Mouse (Mus musculus): ENCODE results near the gene Plppr2. TPM values are rescaled to one million over a fixed set of nuclear protein-coding genes. Genes with fewer than 3 reads are reported as not detected.

Gene Plppr2
- polyA plus RNA-seq (2016; fragmentation: Nextera tagmentation; extraction: Ambion mirVana) = 15.9 and 16.2 TPM in 2 replicates

DNA sequence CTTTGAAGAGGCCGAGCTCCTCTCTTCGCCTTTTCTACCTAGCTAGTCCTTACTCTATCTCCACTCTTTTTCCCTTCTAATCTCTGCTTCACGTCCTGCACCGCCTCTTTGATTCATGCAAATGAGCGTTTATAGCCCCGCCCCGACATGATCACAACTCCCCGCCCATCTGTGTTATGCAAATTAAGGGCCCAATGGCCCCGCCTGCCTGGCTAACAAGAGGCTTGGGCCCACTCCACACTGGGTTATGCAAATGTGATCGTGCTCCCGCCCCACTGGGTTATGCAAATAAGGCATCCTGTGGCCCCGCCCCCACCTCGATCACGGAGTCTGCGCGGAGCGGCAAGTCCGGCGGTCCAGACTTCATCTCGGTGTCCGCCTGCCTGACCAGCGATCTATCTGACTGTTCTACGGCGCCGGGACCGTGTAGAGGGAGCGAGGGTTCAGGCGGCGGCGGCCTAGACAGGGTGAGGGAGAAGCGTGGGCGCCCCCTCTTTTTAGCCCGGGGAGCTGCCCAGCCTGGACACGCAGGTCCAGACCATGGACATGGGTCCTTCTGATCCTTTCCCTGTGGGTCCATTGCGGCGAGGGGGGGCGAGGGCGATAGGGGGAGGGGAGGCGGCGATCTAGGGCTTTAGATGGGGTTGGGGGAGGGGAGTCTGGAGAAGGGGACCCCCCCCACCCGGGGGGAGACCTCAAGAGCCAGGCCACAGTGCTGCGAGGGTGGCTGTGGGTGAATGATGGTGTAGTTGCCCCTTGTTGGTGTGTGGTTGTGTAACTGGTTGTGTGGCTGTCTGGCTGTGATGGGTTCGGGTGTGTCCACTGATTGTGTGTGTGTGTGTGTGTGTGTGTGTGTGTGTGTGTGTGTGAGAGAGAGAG, at the start of gene Plppr2:
Gene Plppr2 (plus strand): TSS at position 342 of the 879 bp plus-strand sequence.
- 2% methylated on average over 41 of the region's 43 CpGs for WGBS

DNA sequence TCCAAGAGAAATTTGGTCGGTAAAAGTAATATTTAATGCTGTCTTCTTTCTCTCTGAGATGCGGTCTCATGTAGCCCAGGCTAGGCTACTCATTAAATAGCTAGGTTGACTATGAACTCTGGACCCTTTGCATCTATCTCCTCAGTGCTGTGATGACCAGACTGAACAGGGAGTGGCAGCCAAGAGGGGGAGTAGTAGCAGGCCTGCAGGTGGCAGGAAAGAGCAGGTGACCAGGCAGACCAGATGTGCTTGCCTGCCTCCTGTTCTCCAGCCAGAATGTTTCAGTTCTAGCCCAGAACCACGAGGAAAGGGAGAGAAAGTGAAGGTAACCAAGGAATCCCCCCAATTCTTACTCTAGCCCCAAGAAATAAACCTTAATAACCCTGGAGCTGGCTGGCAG, 47.6 kb upstream of the Plppr2 start:
- H3K4me1 ChIP-seq = no peaks in the 10 kb centered on the region
- H3K9ac ChIP-seq = no peak overlapping the region
- no peak overlapping the region for H3K27ac ChIP-seq
- H3K4me2 ChIP-seq (replicated peaks) = no peak overlapping the region
- no peaks in the 10 kb centered on the region for H3K27me3 ChIP-seq
- H3K4me3 ChIP-seq = no peak overlapping the region
- H3K9me3 ChIP-seq = no peaks in the 10 kb centered on the region
- 61% methylated on average over 3 of the region's 3 CpGs for WGBS
- no peak for ATAC-seq (ENCODE audit: insufficient number of reproducible peaks, insufficient read depth, low FRiP score, low TSS enrichment)
- H3K36me3 ChIP-seq = no peaks in the 10 kb centered on the region

More for the DNA sequence above, at the start of gene Plppr2:
- peak within 1 kb of the TSS; percentile 63 for H3K9ac ChIP-seq
- peak within 1 kb of the TSS; percentile 62 for H3K4me3 ChIP-seq
- 0 out of 2 replicates have a peak, but pooled peaks cover 3% of the 10 kb centered on the region for H3K36me3 ChIP-seq
- ATAC-seq (ENCODE audit: insufficient number of reproducible peaks, insufficient read depth, low FRiP score, low TSS enrichment) = peak; percentile 93
- peaks cover 9% of the 10 kb centered on the region; the same call in 1 of the 2 replicates for H3K4me1 ChIP-seq
- peak within 1 kb of the TSS; percentile 54; the same call in 1 of the 2 replicates for H3K27ac ChIP-seq
- H3K9me3 ChIP-seq = no peaks in the 10 kb centered on the region
- H3K27me3 ChIP-seq = no peaks in the 10 kb centered on the region
- H3K4me2 ChIP-seq (replicated peaks) = peak within 1 kb of the TSS; percentile 81

DNA sequence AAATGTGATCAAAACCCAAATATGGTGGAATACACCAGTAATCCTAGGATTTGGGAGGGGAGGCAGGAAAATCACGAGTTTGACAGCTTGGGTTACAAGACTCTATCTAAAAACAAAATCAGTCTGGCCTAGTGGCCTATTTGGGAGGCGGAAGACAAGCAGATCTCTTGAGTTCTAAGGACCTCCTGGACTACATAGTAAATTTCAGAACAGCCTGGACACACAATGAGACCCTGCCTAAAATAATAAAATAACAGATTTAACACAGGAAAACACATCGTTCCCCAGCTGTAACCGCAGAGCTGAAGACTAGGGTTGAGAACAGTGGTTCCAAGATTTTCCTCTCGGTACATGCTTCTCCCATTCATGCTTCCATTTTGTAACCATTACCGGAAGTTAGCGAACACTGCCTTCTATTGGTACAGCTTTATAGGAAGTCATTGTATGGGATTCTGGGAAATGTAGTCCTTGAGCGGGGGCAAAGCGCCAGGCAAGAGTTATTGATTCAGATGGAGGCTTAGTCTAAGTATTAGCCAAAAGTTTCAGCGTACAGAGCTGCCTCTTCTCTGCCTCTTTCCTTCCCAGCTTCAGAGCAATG, 35.5 kb upstream of the Plppr2 start:
- Histone ChIP-seq H3K27ac (no peak overlapping the region), H3K9me3 (no peaks in the 10 kb centered on the region), H3K36me3 (no peaks in the 10 kb centered on the region), H3K4me1 (no peaks in the 10 kb centered on the region), H3K27me3 (peaks cover 4% of the 10 kb centered on the region; the same call in 1 of the 2 replicates), H3K4me2 (replicated peaks) (peak overlapping the region; percentile 48), H3K9ac (no peak overlapping the region), H3K4me3 (peak overlapping the region; percentile 39)
- no peak for ATAC-seq (ENCODE audit: insufficient number of reproducible peaks, insufficient read depth, low FRiP score, low TSS enrichment)
- WGBS = 15% methylated on average over 10 of the region's 10 CpGs

DNA sequence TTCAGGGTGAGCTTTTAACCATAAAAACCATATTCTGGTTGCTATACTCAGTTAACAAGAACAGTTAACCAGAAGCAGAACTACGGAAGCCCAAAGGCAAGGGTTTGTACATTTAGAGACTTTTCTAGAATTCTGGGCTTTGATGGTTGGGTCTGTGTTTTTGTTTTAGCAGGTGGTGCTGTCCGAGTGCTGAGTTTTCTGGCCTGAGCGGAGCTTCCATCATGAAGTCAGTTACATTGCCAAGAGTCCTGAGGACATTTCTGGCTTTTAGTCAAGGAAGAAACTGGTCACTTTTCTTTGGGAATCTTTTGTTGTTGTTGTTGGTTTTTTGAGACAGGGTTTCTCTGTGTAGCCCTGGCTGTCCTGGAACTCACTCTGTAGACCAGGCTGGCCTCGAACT, 32.8 kb upstream of the Plppr2 start:
- 86% methylated on average over 4 of the region's 4 CpGs for whole genome bisulfite sequencing
- no peak for ATAC-seq (ENCODE audit: insufficient number of reproducible peaks, insufficient read depth, low FRiP score, low TSS enrichment)

DNA sequence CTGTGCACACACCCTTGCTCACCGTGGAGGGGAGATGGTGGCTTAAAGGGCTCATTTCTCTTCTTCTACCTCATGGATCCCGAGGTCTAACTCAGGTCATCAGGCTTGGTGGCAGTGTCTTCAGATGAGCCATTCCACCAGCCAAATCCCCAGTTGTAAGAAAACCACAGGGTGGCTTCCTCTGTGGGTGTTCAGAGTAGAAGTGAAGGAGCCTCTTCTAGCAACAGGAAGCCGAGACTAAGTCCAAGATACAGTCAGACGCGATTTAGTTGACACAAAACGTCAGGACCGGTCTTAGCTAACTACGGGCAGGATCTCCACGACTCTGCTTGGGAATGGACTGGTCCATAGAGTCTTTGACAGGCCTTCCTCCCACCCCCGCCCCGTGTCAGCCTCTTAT, 28.6 kb upstream of the Plppr2 start:
- 77% methylated on average over 11 of the region's 11 CpGs for WGBS
- Histone ChIP-seq H3K9me3 (no peaks in the 10 kb centered on the region), H3K4me1 (no peaks in the 10 kb centered on the region), H3K27ac (no peak overlapping the region), H3K4me3 (no peak overlapping the region), H3K36me3 (no peaks in the 10 kb centered on the region), H3K4me2 (replicated peaks) (no peak overlapping the region), H3K9ac (no peak overlapping the region), H3K27me3 (peaks cover 3% of the 10 kb centered on the region; the same call in 1 of the 2 replicates)
- ATAC-seq (ENCODE audit: insufficient number of reproducible peaks, insufficient read depth, low FRiP score, low TSS enrichment) = no peak

More for the DNA sequence above, 32.8 kb upstream of the Plppr2 start:
- no peaks in the 10 kb centered on the region for H3K36me3 ChIP-seq
- H3K9ac ChIP-seq = no peak overlapping the region
- H3K4me2 ChIP-seq (replicated peaks) = no peak overlapping the region
- H3K27ac ChIP-seq = no peak overlapping the region
- no peak overlapping the region for H3K4me3 ChIP-seq
- peaks cover 4% of the 10 kb centered on the region; the same call in 1 of the 2 replicates for H3K27me3 ChIP-seq
- no peaks in the 10 kb centered on the region for H3K9me3 ChIP-seq
- H3K4me1 ChIP-seq = no peaks in the 10 kb centered on the region

DNA sequence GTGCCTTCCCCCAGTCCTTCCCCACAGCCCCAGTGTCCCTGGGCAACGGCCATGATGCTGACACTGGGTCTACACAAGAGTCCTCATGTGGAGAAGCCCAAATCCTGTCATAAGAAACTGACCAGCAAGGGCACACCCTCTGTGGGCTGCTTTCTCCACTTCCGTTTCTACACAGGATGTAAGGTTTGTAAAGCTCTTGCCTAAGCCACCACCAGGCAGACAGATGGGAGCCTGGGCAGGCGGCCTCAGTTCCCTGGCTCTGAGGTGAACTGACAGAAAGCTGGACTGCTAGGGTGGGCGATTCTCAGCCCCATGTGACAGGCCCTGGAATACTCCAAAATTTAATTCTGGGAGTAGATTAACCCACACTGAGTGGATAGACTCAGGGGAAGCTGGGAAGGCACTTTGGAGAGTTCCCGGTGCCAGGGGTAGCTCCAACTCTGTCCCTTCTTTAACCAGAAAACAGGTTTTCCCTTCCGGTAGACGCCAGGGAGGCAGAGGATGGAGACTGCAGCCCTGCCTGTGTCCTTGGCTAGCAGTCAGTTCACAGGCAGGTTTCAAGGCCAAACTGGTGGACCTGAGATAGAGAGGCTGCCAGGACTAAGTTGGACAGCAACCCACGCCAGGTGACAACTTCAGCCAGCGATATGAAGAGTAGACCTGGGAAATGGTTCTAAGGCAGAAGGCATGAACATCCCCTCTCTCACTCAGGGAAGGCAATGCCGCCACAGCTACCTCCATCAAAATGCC, 27.2 kb upstream of the Plppr2 start:
- ATAC-seq (ENCODE audit: insufficient number of reproducible peaks, insufficient read depth, low FRiP score, low TSS enrichment) = no peak
- Histone ChIP-seq H3K9ac (no peak overlapping the region), H3K9me3 (no peaks in the 10 kb centered on the region), H3K36me3 (no peaks in the 10 kb centered on the region), H3K4me1 (no peaks in the 10 kb centered on the region), H3K4me3 (no peak overlapping the region), H3K27ac (no peak overlapping the region), H3K27me3 (peaks cover 3% of the 10 kb centered on the region; the same call in 1 of the 2 replicates), H3K4me2 (replicated peaks) (no peak overlapping the region)
- 76% methylated on average over 10 of the region's 10 CpGs for WGBS

DNA sequence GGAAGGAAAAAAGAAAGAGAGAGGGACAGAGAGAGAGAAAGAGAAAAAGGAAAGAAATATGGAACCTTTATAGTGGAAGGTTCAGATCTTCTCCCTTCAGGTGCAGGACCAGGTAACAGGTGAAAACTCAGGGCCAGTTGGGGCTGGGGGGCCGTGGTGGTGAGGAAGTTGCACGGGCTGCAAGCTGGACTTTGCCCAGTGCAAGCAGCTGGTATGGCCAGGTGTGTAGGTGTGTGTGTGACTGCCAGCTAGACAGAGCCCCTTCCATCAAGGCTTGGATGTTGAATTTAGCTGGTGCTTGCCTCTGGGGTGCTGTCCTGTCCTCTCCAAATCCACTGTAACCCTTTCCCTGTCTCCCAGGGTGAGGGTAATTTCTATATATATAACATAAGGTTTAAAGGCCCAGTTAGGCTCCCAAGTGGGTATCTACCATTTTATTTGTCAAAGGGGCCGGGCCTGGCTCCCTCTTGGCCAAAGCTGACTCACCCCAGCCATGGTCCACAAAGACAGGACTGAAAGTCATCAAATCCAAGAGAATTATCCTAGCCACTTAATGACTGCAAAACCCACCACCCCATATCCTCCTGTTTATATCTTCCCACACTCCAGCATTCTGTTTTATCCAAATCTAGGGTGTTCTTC, 19.9 kb upstream of the Plppr2 start:
- Histone ChIP-seq H3K27ac (no peak overlapping the region), H3K4me2 (replicated peaks) (peak overlapping the region; percentile 92), H3K4me3 (peak overlapping the region; percentile 53), H3K9ac (no peak overlapping the region), H3K9me3 (no peaks in the 10 kb centered on the region), H3K27me3 (peaks cover 24% of the 10 kb centered on the region), H3K4me1 (no peaks in the 10 kb centered on the region), H3K36me3 (peaks cover 4% of the 10 kb centered on the region; the same call in 1 of the 2 replicates)
- no peak for ATAC-seq (ENCODE audit: insufficient number of reproducible peaks, insufficient read depth, low FRiP score, low TSS enrichment)
- WGBS = 73% methylated on average over 3 of the region's 3 CpGs

DNA sequence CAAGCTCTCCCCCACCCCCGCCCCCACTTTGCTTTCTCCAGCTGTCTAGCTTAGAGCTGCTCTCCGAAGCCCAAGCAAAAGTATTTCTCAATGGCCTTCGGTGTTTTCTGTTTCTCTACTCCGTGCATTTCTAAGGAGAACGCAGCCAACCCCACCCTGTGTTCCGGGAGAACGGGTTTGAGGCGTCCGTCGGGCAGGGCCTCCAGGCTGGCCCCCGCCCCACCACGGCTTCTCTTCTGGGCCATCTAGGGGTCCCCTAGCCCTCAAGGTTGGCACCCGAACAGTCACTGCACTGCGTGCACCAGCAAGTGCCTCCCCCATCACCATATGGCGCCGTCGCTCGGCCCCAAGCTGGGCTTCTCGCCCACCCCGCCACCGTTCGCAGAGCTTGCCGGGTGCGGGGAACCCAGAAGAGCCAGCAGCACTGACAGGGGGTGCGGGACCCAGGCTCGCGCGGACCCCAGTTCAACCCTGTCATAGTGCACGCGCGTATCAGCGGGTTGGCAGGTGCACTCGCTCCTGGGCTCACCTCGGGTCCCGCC, 19.3 kb upstream of the Plppr2 start:
- 3% methylated on average over 34 of the region's 35 CpGs for WGBS
- peak; percentile 44 for ATAC-seq (ENCODE audit: insufficient number of reproducible peaks, insufficient read depth, low FRiP score, low TSS enrichment)
- Histone ChIP-seq H3K36me3 (peaks cover 5% of the 10 kb centered on the region; the same call in 1 of the 2 replicates), H3K9me3 (no peaks in the 10 kb centered on the region), H3K4me1 (no peaks in the 10 kb centered on the region), H3K4me3 (peak overlapping the region; percentile 53), H3K27ac (no peak overlapping the region), H3K4me2 (replicated peaks) (peak overlapping the region; percentile 92), H3K27me3 (peaks cover 24% of the 10 kb centered on the region), H3K9ac (peak overlapping the region; percentile 49)

DNA sequence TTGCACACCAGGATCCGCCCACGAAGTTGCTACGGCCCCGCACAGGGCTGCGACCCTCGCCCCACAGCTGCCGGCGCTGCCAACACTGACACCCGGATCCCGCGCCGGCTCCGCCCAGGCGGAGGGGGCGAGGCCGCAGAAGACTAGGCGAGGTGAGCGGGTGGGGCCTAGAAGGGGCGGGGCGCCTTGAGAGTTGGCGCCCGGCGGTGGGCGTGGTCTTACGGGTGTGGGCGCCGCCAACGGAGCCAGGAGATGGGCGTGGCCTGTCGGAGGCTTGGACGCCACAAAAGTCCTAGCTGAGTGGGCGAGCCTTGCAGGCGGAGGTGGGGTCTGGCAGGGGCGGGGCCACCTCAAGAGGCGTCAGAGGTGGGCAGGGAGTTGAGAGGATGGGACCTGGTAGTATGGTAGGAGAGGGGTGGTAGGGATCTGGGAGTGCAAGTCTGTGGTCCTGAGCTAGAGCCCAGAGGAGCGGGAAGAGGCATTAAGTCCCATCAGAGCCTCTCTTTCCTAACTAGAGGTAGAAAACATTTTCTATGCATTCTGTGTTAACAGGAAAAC, 18.7 kb upstream of the Plppr2 start, which contains the start of gene Rab3d:
Gene Rab3d (minus strand): TSS at position 158 of the 558 bp plus-strand sequence.
- peaks cover 24% of the 10 kb centered on the region for H3K27me3 ChIP-seq
- peaks cover 5% of the 10 kb centered on the region; the same call in 1 of the 2 replicates for H3K36me3 ChIP-seq
- H3K9ac ChIP-seq = peak within 1 kb of the TSS; percentile 49
- ATAC-seq (ENCODE audit: insufficient number of reproducible peaks, insufficient read depth, low FRiP score, low TSS enrichment) = peak; percentile 94
- no peak within 1 kb of the TSS for H3K27ac ChIP-seq
- peak within 1 kb of the TSS; percentile 53 for H3K4me3 ChIP-seq
- peak within 1 kb of the TSS; percentile 92 for H3K4me2 ChIP-seq (replicated peaks)
- no peaks in the 10 kb centered on the region for H3K4me1 ChIP-seq
- no peaks in the 10 kb centered on the region for H3K9me3 ChIP-seq
- 1% methylated on average over 32 of the region's 36 CpGs for WGBS

DNA sequence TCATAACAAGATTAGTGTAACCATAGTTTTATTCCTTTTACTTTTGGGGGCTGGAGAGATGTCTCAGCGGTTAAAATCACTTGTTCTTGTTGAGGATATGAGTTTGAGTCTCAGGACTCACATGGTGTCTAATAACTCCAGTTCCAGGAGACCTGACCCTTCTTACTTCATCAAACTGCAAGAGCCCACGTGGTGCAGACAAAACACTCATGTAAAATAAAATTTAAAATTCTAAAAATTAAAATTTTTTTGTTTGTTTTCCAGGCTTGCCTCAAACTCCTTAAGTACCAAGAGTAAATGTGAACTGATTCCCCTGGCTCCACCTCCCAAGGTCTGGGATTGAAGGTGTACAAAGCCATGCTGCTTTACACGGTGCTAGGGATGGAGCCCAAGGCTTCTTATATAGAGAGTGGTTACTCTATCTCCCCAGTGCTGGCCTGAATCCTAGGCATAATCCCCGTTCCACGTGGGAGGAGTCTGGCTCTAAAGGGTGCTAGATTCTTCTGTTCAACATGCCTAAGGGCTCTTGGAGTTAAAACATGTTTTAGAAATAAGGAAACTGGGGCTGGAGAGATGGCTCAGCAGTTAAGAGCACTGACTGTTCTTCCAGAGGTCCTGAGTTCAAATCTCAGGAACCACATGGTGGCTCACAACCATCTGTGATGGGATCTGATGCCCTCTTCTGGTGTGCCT, 18.0 kb upstream of the Plppr2 start:
- peaks cover 24% of the 10 kb centered on the region for H3K27me3 ChIP-seq
- H3K4me2 ChIP-seq (replicated peaks) = peak overlapping the region; percentile 92
- H3K4me1 ChIP-seq = 0 out of 2 replicates have a peak, but pooled peaks cover under 1% of the 10 kb centered on the region
- WGBS = 24% methylated on average over 5 of the region's 5 CpGs
- no peak for ATAC-seq (ENCODE audit: insufficient number of reproducible peaks, insufficient read depth, low FRiP score, low TSS enrichment)
- H3K4me3 ChIP-seq = peak overlapping the region; percentile 53
- no peak overlapping the region for H3K27ac ChIP-seq
- H3K9me3 ChIP-seq = no peaks in the 10 kb centered on the region
- peaks cover 5% of the 10 kb centered on the region; the same call in 1 of the 2 replicates for H3K36me3 ChIP-seq
- no peak overlapping the region for H3K9ac ChIP-seq
